Mouse (Mus musculus) heart, postnatal 0 days (tissue): ENCODE measurements around the gene Wdr92.

ENCODE experiments used
- CTCF ChIP-seq: IDR thresholded peaks from 2 replicates; pipeline ENCODE4 v1.5.1; 2016; ENCODE audit warnings: antibody characterized with exemption, control low read depth, low read depth
- EP300 ChIP-seq: IDR thresholded peaks from 2 replicates; pipeline ENCODE4 v1.6.1; 2016; ENCODE audit warnings: antibody characterized with exemption, low read depth

- TF ChIP-seq CTCF = no peak
- no peak for TF ChIP-seq EP300
Observed at GRCm38 (mm10) chr11:17135638-17136037, 46.3 kb upstream of the Wdr92 start.
